Mouse (Mus musculus) limb, embryonic 13.5 days (tissue): ENCODE data around the gene Pip5k1b. TPM values are rescaled to one million over a fixed set of nuclear protein-coding genes. Genes with fewer than 3 reads are reported as not detected.

Experiments
- ATAC-seq: fragments of 200-750 bp; cut with Nextera tagmentation; 2 replicates; pipeline ENCODE4 v1.8.0; 2017; ENCODE audit warnings: low read depth, moderate number of reproducible peaks, moderate TSS enrichment; ENCODE audit not compliant: low FRiP score
- H3K27ac ChIP-seq: fragments of 300-500 bp; sonication (generic); 2 replicates; pipeline ENCODE4 v1.5.1; 2015; ENCODE audit warnings: inconsistent platforms, mild to moderate bottlenecking, moderate library complexity
- H3K27me3 ChIP-seq: fragments of 300-500 bp; sonication (generic); 2 replicates; pipeline ENCODE4 v1.6.1; 2015; ENCODE audit warnings: mild to moderate bottlenecking, inconsistent platforms
- H3K36me3 ChIP-seq: fragments of 300-500 bp; sonication (generic); 2 replicates; pipeline ENCODE4 v1.6.1; 2015; ENCODE audit warnings: inconsistent platforms, mild to moderate bottlenecking, moderate library complexity
- H3K4me1 ChIP-seq: fragments of 300-500 bp; sonication (generic); 2 replicates; pipeline ENCODE4 v1.6.1; 2015; ENCODE audit warnings: inconsistent platforms
- H3K4me2 ChIP-seq: fragments of 300-500 bp; sonication (generic); replicated peaks from 2 replicates; pipeline ENCODE4 v1.6.1; 2015; ENCODE audit warnings: inconsistent platforms, mild to moderate bottlenecking, moderate library complexity
- H3K4me3 ChIP-seq: fragments of 300-500 bp; sonication (generic); 2 replicates; pipeline ENCODE4 v1.5.1; 2015; ENCODE audit warnings: moderate library complexity, mild to moderate bottlenecking, inconsistent platforms
- H3K9ac ChIP-seq: fragments of 300-500 bp; sonication (generic); 2 replicates; pipeline ENCODE4 v1.6.1; 2015; ENCODE audit warnings: mild to moderate bottlenecking, inconsistent platforms
- H3K9me3 ChIP-seq: fragments of 300-500 bp; sonication (generic); 2 replicates; pipeline ENCODE4 v1.6.1; 2016; ENCODE audit warnings: inconsistent platforms
- WGBS: fragments of 180-500 bp; shearing (Covaris S2); methylation state at CpG from one replicate; pipeline ENCODE4 v1.1.7; 2015; 5-methylcytosine and 5-hydroxymethylcytosine counted together
- polyA plus RNA-seq: library from polyadenylated mRNA; unstranded; fragments of >200 nt; fragmentation: Nextera tagmentation; extraction: Ambion mirVana; gene quantifications from 2 replicates; pipeline ENCODE4 v1.2.1, GENCODE M21; 2015

The Pip5k1b gene
- polyA plus RNA-seq, 1 experiment from 2014 or later: 0.65 TPM

DNA sequence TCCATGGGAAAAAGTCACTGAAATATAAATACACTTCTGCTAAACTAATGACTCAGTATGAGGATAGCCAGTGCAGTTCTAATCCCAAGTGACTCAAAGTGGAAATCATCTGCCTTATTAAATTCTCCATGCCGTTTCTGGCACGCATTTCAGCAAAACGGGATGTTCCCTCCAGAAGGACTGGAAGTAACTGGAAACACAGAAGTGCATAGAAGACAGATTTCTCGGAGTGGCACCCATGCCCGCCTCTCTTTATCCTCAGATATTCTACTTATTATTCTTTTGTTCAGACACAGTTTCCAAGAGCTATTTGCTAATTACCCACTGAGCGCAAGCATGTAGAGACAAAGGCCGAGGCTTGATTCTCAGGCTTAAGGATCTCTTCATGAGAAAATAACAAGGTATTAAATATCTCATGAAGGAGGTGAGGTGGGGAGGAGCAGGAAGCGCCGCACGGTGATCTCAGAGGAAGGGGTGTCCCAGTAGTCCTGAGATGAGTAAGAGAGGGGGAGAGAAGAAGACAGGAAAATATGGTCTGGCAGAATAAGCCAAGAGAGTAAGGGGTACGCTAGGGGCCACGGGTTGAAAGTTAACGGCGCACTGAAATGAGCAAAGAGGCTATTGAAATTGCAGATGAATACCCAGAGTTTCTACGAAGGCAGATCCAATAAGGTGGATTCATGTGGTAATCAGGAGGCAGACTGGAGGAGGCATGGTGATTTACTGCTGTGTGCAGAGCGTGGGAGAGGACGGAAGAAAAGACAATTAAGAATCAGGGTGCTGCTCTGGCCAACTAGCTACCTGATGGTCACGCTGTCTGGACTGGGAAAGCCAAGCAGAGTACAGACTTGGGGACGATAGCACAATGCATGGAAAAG is 183.7 kb downstream of the Pip5k1b start:
- ATAC-seq: no peak
- no peaks in the 10 kb centered on the region for H3K36me3 ChIP-seq
- 77% methylated on average over 19 of the region's 19 CpGs for WGBS

DNA sequence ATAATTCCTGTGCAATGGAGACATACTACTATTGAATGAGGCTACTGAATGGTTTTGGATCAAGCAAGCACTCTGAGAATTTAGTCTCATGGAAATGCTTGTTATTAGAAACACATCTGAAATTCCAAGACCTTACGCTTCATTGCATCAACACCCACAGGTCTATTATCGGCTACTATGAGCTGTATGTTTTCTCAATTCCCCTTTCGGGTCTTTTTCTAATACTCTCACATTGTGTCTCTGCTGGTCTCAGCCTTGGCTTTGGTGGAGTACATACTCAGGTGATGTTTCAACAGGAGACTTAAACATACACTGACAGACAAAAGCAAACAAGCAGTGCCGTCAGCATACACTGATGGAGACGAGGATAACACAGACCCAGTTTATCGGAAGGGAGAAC is 187.3 kb downstream of the Pip5k1b start:
- ATAC-seq: no peak
- H3K4me1 ChIP-seq: no peaks in the 10 kb centered on the region; the same call in 1 of the 2 replicates
- WGBS: 87% methylated on average over 6 of the region's 6 CpGs
- H3K4me3 ChIP-seq: no peak overlapping the region
- no peak overlapping the region for H3K27ac ChIP-seq
- no peaks in the 10 kb centered on the region for H3K27me3 ChIP-seq
- no peak overlapping the region for H3K4me2 ChIP-seq
- no peaks in the 10 kb centered on the region for H3K36me3 ChIP-seq
- no peak overlapping the region for H3K9ac ChIP-seq
- no peaks in the 10 kb centered on the region for H3K9me3 ChIP-seq

More for the DNA sequence above, 183.7 kb downstream of the Pip5k1b start:
- Histone ChIP-seq H3K27me3 (no peaks in the 10 kb centered on the region), H3K27ac (no peak overlapping the region), H3K4me2 (no peak overlapping the region), H3K4me1 (no peaks in the 10 kb centered on the region; the same call in 1 of the 2 replicates), H3K4me3 (no peak overlapping the region), H3K9ac (no peak overlapping the region), H3K9me3 (no peaks in the 10 kb centered on the region)

DNA sequence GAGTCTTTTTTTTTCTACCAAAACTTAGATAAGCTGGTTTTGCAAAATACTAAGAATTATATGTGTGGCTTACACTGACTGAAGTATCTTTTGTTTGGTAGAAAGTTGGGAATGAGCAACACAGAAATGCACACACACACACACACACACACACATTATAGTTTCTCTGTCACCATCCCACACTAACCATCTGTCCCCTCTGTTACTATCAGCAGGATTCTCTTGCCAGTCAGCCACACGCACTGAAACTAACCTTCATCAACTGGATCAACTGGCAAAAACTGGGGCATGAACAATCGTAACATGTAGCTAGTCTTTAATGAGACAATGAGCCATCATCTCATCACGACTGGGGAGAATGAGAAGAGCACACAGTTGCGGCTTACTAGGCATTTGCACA is 187.9 kb downstream of the Pip5k1b start:
- Histone ChIP-seq H3K27me3 (no peaks in the 10 kb centered on the region), H3K9ac (no peak overlapping the region), H3K36me3 (no peaks in the 10 kb centered on the region), H3K4me2 (no peak overlapping the region), H3K27ac (no peak overlapping the region), H3K4me3 (no peak overlapping the region), H3K4me1 (no peaks in the 10 kb centered on the region; the same call in 1 of the 2 replicates), H3K9me3 (no peaks in the 10 kb centered on the region)
- ATAC-seq: no peak
- 80% methylated on average over 4 of the region's 4 CpGs for WGBS

DNA sequence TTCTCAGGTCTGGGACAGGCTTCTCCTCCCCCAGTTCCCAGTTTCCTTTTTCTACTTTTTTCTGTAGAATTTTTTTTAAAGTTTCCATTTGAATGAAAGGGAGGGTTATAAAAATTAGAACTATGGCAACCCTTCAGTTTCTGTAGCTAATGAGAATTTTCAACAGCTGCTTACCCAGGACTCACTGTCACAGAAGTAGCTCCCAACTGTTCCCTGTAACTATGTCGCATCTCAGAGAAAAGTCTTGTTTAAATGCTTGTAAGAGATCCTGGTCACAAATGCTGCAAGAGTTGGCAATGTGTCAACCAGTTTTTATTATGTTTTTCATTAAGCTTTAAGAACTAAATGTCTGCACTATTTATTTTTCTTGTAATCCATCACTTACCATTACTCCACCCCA is 188.9 kb downstream of the Pip5k1b start:
- Histone ChIP-seq H3K4me2 (no peak overlapping the region), H3K4me1 (no peaks in the 10 kb centered on the region; the same call in 1 of the 2 replicates), H3K9me3 (no peaks in the 10 kb centered on the region), H3K9ac (no peak overlapping the region), H3K4me3 (no peak overlapping the region), H3K27ac (no peak overlapping the region), H3K27me3 (no peaks in the 10 kb centered on the region), H3K36me3 (no peaks in the 10 kb centered on the region)
- 47% methylated on average over 1 of the region's 1 CpGs for WGBS
- no peak for ATAC-seq

DNA sequence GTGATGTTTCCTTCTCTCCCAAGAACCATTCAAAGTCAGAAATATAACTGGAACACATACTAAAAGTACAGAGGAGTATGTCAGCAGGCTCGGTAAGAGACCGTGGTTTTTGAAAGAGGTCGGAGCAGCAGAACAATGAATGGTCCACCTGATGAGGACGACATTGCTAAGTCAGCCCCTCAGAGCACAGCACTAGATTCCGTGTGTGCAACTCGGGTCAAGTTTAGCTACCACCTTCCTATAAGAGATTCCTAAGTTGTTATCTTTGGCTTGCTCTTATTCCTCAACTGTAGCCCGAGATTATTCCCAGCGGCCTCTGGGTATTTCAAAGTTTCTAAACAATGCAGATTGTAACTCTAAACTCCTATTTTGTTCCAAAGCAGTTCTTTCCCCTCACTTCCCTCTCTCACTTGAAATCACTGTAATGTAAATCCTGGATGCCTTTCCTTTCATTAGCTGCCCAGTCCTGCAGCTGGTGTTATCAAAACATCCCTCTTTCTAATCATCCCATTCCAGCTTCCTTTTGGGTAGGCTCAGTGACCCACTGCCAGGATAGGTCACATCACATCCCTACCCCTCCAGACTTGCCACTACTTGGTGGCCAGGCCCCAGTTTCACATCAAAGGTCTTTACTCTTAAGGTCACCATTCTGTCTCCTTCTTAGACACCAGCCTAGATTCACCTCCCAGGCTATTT is 192.9 kb downstream of the Pip5k1b start:
- Histone ChIP-seq H3K9ac (no peak overlapping the region), H3K4me3 (no peak overlapping the region), H3K27ac (no peak overlapping the region), H3K9me3 (no peaks in the 10 kb centered on the region), H3K4me2 (no peak overlapping the region), H3K4me1 (no peaks in the 10 kb centered on the region; the same call in 1 of the 2 replicates), H3K27me3 (no peaks in the 10 kb centered on the region), H3K36me3 (no peaks in the 10 kb centered on the region)
- 72% methylated on average over 8 of the region's 8 CpGs for WGBS
- no peak for ATAC-seq

DNA sequence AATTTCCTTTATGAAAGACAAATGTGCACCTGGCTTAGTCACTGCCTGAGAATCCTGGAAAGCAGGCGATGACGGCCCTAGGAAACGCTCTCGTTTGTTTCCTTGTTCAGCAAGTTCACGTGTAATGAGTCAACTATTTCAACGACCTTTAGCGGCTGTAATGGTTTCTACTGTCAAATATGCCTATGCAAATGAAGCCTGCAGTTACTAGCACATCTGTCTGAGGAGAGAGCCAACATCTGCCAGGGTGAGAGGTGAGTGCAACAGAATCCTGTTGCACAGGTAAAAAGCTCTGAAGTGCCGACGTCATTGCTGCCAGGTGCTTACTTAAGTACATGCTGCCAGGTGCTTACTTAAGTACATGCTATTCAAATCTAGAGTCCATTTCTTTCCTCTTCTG is 196.4 kb downstream of the Pip5k1b start:
- H3K36me3 ChIP-seq: no peaks in the 10 kb centered on the region
- H3K4me3 ChIP-seq: no peak overlapping the region
- peaks cover 4% of the 10 kb centered on the region; the same call in 1 of the 2 replicates for H3K4me1 ChIP-seq
- 70% methylated on average over 9 of the region's 9 CpGs for WGBS
- ATAC-seq: no peak
- H3K9ac ChIP-seq: no peak overlapping the region
- H3K27me3 ChIP-seq: no peaks in the 10 kb centered on the region
- H3K27ac ChIP-seq: no peak overlapping the region
- H3K9me3 ChIP-seq: no peaks in the 10 kb centered on the region
- H3K4me2 ChIP-seq: no peak overlapping the region

DNA sequence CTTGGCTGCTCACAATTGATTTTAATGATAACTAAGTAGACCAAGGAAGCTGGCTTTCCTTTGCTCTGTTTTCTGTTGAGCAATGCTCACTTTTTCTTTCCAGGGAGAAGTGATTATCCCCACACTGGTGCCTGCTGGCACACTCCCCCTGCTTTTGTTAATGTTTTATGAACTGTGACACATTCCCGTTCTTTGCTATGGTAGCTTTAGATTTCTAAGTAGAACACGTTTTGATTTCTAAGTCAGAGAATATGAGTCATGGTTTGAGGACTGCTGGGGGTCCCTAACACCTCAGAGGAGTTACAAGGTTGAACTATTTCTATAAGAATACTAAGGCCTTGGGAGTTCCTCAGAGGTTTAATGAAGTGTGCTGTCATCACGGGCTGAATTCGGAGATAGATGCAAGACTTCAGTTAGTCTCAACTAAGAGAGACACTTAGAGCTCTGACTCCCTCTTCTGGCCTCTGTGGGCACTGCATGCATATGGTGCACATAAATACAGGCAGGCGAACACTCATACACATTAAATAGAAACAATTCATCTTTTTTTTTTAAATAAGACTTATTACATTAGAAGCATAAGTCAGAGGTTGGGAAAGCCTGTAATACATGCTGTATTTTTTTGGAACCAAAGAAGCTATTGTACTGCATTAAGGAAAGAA is 203.2 kb downstream of the Pip5k1b start:
- no peak for ATAC-seq
- whole genome bisulfite sequencing: 82% methylated on average over 5 of the region's 5 CpGs
- no peaks in the 10 kb centered on the region for H3K36me3 ChIP-seq

GRCm38 (mm10) chr19:24344501-24344900 is 211.2 kb downstream of the Pip5k1b start:
- Histone ChIP-seq H3K27me3 (no peaks in the 10 kb centered on the region), H3K9ac (no peak overlapping the region), H3K4me1 (no peaks in the 10 kb centered on the region), H3K4me3 (no peak overlapping the region), H3K27ac (no peak overlapping the region), H3K36me3 (no peaks in the 10 kb centered on the region), H3K4me2 (no peak overlapping the region), H3K9me3 (no peaks in the 10 kb centered on the region)
- no peak for ATAC-seq
- WGBS: 87% methylated on average over 8 of the region's 8 CpGs

More for the DNA sequence above, 203.2 kb downstream of the Pip5k1b start:
- Histone ChIP-seq H3K4me2 (no peak overlapping the region), H3K9me3 (0 out of 2 replicates have a peak, but pooled peaks cover 5% of the 10 kb centered on the region), H3K4me1 (peaks cover 4% of the 10 kb centered on the region; the same call in 1 of the 2 replicates), H3K4me3 (no peak overlapping the region), H3K27me3 (no peaks in the 10 kb centered on the region), H3K9ac (no peak overlapping the region), H3K27ac (no peak overlapping the region)

- Histone ChIP-seq H3K27me3 (no peaks in the 10 kb centered on the region), H3K9me3 (no peaks in the 10 kb centered on the region), H3K4me3 (no peak overlapping the region), H3K4me1 (no peaks in the 10 kb centered on the region), H3K27ac (no peak overlapping the region), H3K36me3 (no peaks in the 10 kb centered on the region), H3K4me2 (no peak overlapping the region), H3K9ac (no peak overlapping the region)
- no peak for ATAC-seq
- WGBS: 70% methylated on average over 5 of the region's 5 CpGs
Measured at GRCm38 (mm10) chr19:24342786-24343185, 212.9 kb downstream of the Pip5k1b start.

GRCm38 (mm10) chr19:24336370-24337076 is 219.1 kb downstream of the Pip5k1b start:
- Histone ChIP-seq H3K4me2 (no peak overlapping the region), H3K4me3 (no peak overlapping the region), H3K36me3 (no peaks in the 10 kb centered on the region), H3K4me1 (no peaks in the 10 kb centered on the region), H3K9me3 (no peaks in the 10 kb centered on the region), H3K9ac (no peak overlapping the region), H3K27me3 (no peaks in the 10 kb centered on the region), H3K27ac (no peak overlapping the region)
- no peak for ATAC-seq
- WGBS: 51% methylated on average over 12 of the region's 12 CpGs

- WGBS: 75% methylated on average over 4 of the region's 4 CpGs
- Histone ChIP-seq H3K9ac (no peak overlapping the region), H3K4me2 (no peak overlapping the region)
Measured at GRCm38 (mm10) chr19:24335611-24336343, 219.9 kb downstream of the Pip5k1b start.

More at GRCm38 (mm10) chr19:24335611-24336343, 219.9 kb downstream of the Pip5k1b start:
- Histone ChIP-seq H3K27me3 (no peaks in the 10 kb centered on the region), H3K36me3 (no peaks in the 10 kb centered on the region), H3K4me3 (no peak overlapping the region), H3K4me1 (no peaks in the 10 kb centered on the region), H3K27ac (no peak overlapping the region), H3K9me3 (no peaks in the 10 kb centered on the region)
- ATAC-seq: no peak
